31 mouse cellular contexts compared by ENCODE assay signal in the genomic region with DNA sequence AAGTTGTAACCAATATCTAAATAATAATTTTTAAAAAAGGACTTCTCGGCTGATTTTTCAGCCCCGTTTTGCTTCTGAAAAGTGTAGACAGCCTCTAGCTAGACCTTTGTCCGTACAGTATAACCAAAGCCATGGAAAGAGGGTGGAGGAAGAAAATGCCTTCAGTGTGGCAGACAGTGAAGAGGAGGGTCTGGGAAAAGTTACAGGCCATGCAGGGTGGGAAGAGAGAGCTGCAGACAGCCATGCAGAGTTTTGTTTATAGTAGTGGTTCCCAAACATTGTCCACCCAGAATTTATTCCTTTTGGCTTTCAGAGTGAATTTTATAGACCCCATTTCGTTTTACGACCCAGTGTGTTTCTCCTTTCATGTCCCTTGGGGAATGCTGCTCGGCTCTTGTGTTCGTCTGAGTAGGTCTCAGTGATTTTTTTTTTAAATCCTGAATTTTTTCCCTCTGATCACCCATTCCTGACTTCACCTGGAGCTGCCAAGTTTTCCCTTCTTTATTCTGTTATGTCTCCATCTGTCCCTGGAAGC.
DNase-seq lines count a peak whose midpoint lies in the region; ATAC-seq lines count a peak whose summit lies in the region.
"Had no signal": no experiment of that assay in that cellular context is flagged by ENCODE, and none has a peak within 500 bp of the region (broad histone marks: within the 10 kb centered on the region; RNA-seq: fewer than 3 reads in every experiment).

No protein-coding gene starts in this region.

- H3K36me3 ChIP-seq in kidney, embryonic 15.5 days = no peaks in the 10 kb centered on the region
- H3K36me3 ChIP-seq: embryonic facial prominence, embryonic 10.5 days; embryonic facial prominence, embryonic 13.5 days; forebrain, embryonic 12.5 days; forebrain, embryonic 15.5 days; G1E; heart, embryonic 10.5 days had no signal

- ATAC-seq in kidney, embryonic 15.5 days (replicated peaks; ENCODE audit: low FRiP score) = peak; percentile 69
- ATAC-seq: forebrain, embryonic 15.5 days; hindbrain, postnatal 0 days; Patski had no signal

- peak; percentile 8 for DNase-seq in embryo, embryonic 11.5 days (ENCODE audit: low read depth, low spot score)
- no peak for DNase-seq in embryo, embryonic 10 days (ENCODE audit: low spot score)
- DNase-seq in kidney, adult 9 months = no peak
- peak; percentile 24 for DNase-seq in kidney, postnatal 10 days
- DNase-seq in kidney, adult 18-20 months = no peak
- peak; percentile 55 for DNase-seq in forelimb bud, embryonic 11.5 days (ENCODE audit: low read depth, low spot score)
- DNase-seq in lung, postnatal 10 days = no peak
- DNase-seq: adrenal gland, postnatal 14 days; B cell, adult 2 months; cerebellum, adult 11 months; cerebellum, adult 2 months; cerebellum, adult 9-11 months; cerebellum, postnatal 25 days; gastrocnemius, postnatal 10 days; gastrocnemius, postnatal 36 days; heart, adult 2 months; heart, postnatal 14 days; heart, postnatal 4 days had no signal

- 34% methylated on average over 7 of the region's 7 CpGs for WGBS in kidney, embryonic 15.5 days

- peaks cover 26% of the 10 kb centered on the region for H3K4me1 ChIP-seq in kidney, embryonic 15.5 days
- H3K4me1 ChIP-seq: forebrain, embryonic 12.5 days; forebrain, embryonic 15.5 days; heart, embryonic 10.5 days had no signal

- H3K9ac ChIP-seq in kidney, embryonic 15.5 days = no peak overlapping the region
- H3K9ac ChIP-seq: embryonic facial prominence, embryonic 13.5 days; forebrain, embryonic 12.5 days; forebrain, embryonic 15.5 days; heart, embryonic 13.5 days; hindbrain, embryonic 14.5 days had no signal

- no peak overlapping the region for H3K4me2 ChIP-seq in kidney, embryonic 15.5 days
- H3K4me2 ChIP-seq: embryonic facial prominence, embryonic 13.5 days; forebrain, embryonic 12.5 days; forebrain, embryonic 15.5 days; heart, embryonic 13.5 days; hindbrain, embryonic 14.5 days had no signal

- H3K9me3 ChIP-seq in kidney, embryonic 15.5 days (replicated peaks) = no peaks in the 10 kb centered on the region
- H3K9me3 ChIP-seq: embryonic facial prominence, embryonic 10.5 days; embryonic facial prominence, embryonic 13.5 days; forebrain, embryonic 12.5 days; forebrain, embryonic 15.5 days; heart, embryonic 10.5 days had no signal

- H3K27ac ChIP-seq in kidney, embryonic 15.5 days = peak overlapping the region; percentile 48
- H3K27ac ChIP-seq: embryonic facial prominence, embryonic 10.5 days; embryonic facial prominence, embryonic 13.5 days; forebrain, embryonic 12.5 days; forebrain, embryonic 15.5 days; heart, adult 2 months; heart, embryonic 10.5 days; heart, embryonic 13.5 days; hindbrain, embryonic 14.5 days; hindbrain, postnatal 0 days had no signal

- H3K27me3 ChIP-seq in kidney, embryonic 15.5 days = no peaks in the 10 kb centered on the region
- H3K27me3 ChIP-seq: CH12.LX; embryonic facial prominence, embryonic 13.5 days; forebrain, embryonic 12.5 days; forebrain, embryonic 15.5 days; heart, embryonic 13.5 days; Patski had no signal

- no peak overlapping the region for H3K4me3 ChIP-seq in kidney, embryonic 15.5 days (replicated peaks)
- H3K4me3 ChIP-seq: embryonic facial prominence, embryonic 10.5 days; embryonic facial prominence, embryonic 13.5 days; erythroblast, embryonic 14.5 days; forebrain, embryonic 12.5 days; forebrain, embryonic 15.5 days; heart, adult 2 months; heart, embryonic 10.5 days; heart, embryonic 13.5 days had no signal

Comparison
In these comparisons a context has a peak if more than half of its experiments do, and no peak if none do; other contexts are left out.
1. DNase-seq: peak in embryo, embryonic 11.5 days (single experiment), kidney, postnatal 10 days (single experiment) and forelimb bud, embryonic 11.5 days (single experiment); none in embryo, embryonic 10 days (single experiment), kidney, adult 9 months (single experiment), kidney, adult 18-20 months (single experiment) and lung, postnatal 10 days (single experiment).